Mouse (Mus musculus) mouse embryonic stem cell (cell line): ENCODE data around the gene Atp1b3.
"Not testable (repeated sequence)": the region's sequence is repeated elsewhere in the genome, so short reads cannot be mapped to it uniquely, and the experiment has no call there.

ENCODE experiments used
- in situ Hi-C, 2 experiments: fragments of 300-500 bp; cut with MboI; formaldehyde crosslinking; loops; 1 replicate in 1 of 2; 3 replicates in 1 of 2; pipeline ENCODE4 v1.14.3; 2019 to 2020; ENCODE audit warnings: low sequenced_read_pairs in 2 of 2, low pct_unique_long_range_greater_than_20kb in 1 of 2, mixed read lengths in 1 of 2; ENCODE audit not compliant: unreplicated experiment in 1 of 2

Gene Atp1b3

GRCm38 (mm10) chr9:96369654-96370384, 5.6 kb upstream of the Atp1b3 start:
- in situ Hi-C loops = no loop called here

GRCm38 (mm10) chr9:96365271-96365872, 1.1 kb upstream of the Atp1b3 start:
- in situ Hi-C loops = no loop called here

- in situ Hi-C loops = no loop called here
Observed at GRCm38 (mm10) chr9:96363581-96364140, 581 bp downstream of the Atp1b3 start.

- in situ Hi-C loops = no loop called here
Observed at GRCm38 (mm10) chr9:96360056-96360455, 4.2 kb downstream of the Atp1b3 start.

- in situ Hi-C loops = no loop called here
Observed at GRCm38 (mm10) chr9:96353799-96354198, 10.4 kb downstream of the Atp1b3 start.

GRCm38 (mm10) chr9:96353121-96353769, 11.0 kb downstream of the Atp1b3 start:
- in situ Hi-C loops = no loop called here

GRCm38 (mm10) chr9:96351771-96352170, 12.5 kb downstream of the Atp1b3 start:
- in situ Hi-C loops = not testable (repeated sequence)

- in situ Hi-C loops = no loop called here
Observed at GRCm38 (mm10) chr9:96350476-96350875, 13.8 kb downstream of the Atp1b3 start.

GRCm38 (mm10) chr9:96350010-96350409, 14.2 kb downstream of the Atp1b3 start:
- in situ Hi-C loops = no loop called here

- in situ Hi-C loops = no loop called here
Observed at GRCm38 (mm10) chr9:96348885-96349284, 15.4 kb downstream of the Atp1b3 start.

GRCm38 (mm10) chr9:96345750-96346149, 18.5 kb downstream of the Atp1b3 start:
- in situ Hi-C loops = no loop called here

- in situ Hi-C loops = no loop called here
Observed at GRCm38 (mm10) chr9:96331146-96331545, 33.1 kb downstream of the Atp1b3 start.

- in situ Hi-C loops = no loop called here
Observed at GRCm38 (mm10) chr9:96328226-96328625, 36.0 kb downstream of the Atp1b3 start.

- in situ Hi-C loops = no loop called here
Observed at GRCm38 (mm10) chr9:96326496-96326923, 37.7 kb downstream of the Atp1b3 start.

GRCm38 (mm10) chr9:96324502-96324901, 39.7 kb downstream of the Atp1b3 start:
- in situ Hi-C loops = no loop called here

- in situ Hi-C loops = no loop called here
Observed at GRCm38 (mm10) chr9:96322411-96323152, 41.7 kb downstream of the Atp1b3 start.

- in situ Hi-C loops = no loop called here
Observed at GRCm38 (mm10) chr9:96320551-96320980, 43.7 kb downstream of the Atp1b3 start.

GRCm38 (mm10) chr9:96319333-96319732, 44.9 kb downstream of the Atp1b3 start:
- in situ Hi-C loops = no loop called here

- in situ Hi-C loops = no loop called here
Observed at GRCm38 (mm10) chr9:96312074-96312473, 52.2 kb downstream of the Atp1b3 start.
